Mouse (Mus musculus): ENCODE measurements at regions not wholly inside any gene's neighbourhood (a gene's known extent, or its start where the extent isn't known, plus 50 kb on each side); places are given as distances from the start of the nearest gene placed in this dataset.
"Not testable (repeated sequence)": the region's sequence is repeated elsewhere in the genome, so short reads cannot be mapped to it uniquely, and the experiment has no call there.

DNA sequence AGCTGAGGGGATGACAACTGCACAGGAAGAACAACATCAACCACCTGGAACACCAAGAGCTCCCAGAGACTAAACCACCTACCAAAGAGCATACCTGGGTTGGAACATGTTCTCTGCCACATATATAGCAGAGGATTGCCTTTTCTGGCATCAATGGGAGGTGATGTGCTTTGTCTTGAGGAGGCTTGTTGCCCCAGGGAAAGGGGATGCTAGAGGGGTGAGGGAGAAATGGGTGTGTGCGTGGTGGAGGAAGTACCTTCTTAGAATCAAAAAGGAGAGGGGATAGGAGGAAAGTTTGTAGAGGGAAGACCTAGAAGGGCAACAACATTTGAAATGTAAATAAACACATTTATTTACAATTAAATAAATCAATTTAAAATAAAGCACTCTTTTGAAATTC lies 358.5 kb upstream of the Pfkp start:
- no peak for DNase-seq (ENCODE audit: low spot score in 2 of 2)

DNA sequence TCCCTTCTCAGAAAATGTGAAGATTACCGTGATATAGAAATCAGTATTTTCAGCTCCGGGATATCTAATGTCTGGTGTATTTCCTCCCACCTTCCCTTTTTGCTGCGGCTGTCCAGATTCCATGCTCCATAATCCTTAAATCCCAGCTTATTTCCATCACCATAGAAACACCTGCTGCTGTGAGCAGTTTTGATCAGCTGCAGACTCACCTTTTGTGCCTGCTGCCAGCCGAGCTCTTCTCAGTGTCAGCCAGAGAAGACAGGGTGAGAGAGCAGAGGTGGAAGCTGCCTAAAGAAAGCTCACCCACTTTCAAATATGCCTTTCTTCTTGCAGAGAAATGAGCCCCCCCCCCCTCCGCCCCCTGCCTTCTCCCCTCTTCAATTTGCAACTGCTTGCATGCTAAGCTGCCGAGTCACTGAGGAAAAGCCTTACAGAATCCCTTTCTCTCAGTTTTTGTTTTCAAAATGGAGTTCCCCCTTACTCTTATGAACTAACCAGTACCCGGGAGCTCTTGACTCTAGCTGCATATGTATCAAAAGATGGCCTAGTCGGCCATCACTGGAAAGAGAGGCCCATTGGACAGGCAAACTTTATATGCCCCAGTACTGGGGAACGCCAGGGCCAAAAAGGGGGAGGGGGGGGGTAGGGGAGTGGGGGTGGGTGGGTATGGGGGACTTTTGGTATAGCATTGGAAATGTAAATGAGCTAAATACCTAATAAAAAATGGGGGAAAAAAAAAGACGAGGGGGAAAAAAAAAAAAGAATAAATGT lies 350.1 kb upstream of the Pfkp start:
- DNase-seq (ENCODE audit: low spot score in 2 of 2), result not testable (repeated sequence)

DNA sequence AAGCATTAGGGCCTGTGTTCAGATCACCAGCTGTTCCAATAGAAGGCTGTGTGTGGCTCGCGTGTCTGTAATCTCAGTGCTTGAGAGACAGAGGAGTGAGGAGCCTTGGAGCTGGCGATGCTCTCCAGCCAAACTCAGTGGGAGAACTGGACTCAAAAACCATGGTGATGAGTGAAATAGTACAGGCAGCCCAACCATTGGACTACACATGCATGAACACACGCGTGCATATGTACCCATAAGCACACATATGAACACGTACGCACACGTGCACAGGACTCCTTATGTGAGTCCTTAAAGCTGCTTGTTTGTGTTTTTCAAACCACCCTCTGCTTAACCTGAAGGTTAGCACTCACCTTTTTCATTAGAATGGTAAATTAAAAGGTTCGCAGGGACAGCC lies 349.5 kb upstream of the Pfkp start:
- no peak for DNase-seq (ENCODE audit: low spot score in 2 of 2)

DNA sequence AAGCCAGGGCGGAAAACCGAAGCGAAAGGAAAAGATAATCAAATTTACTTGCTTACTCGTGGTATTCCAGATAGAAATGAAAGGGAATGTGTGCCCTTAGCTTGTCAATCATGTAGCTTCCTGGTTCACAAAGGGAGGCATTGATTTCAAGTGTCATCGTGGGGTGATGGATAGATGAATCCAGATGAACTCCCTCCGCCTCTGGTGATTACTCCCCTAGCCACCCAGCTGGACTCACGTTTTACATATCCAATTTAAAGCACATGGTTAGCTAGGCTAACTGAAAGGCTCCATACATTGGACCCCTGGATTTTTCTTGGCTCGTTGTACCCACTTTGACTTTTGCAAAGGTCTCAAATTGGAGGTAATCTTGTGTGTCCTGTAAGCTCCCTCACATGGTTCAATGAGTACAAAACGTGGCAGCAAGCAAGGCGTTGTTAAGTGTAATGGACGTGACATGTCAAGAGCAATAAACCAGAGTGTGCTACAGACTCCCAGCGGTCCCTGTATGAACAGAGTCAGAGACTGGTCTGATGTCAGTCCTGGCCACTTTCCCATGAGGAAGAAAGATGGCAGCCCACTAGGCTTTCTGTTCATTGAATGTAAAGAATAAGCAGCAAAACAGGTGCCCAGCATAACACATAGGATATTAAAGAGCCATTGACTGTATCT lies 343.9 kb upstream of the Pfkp start:
- DNase-seq (ENCODE audit: low spot score in 2 of 2), result no peak

DNA sequence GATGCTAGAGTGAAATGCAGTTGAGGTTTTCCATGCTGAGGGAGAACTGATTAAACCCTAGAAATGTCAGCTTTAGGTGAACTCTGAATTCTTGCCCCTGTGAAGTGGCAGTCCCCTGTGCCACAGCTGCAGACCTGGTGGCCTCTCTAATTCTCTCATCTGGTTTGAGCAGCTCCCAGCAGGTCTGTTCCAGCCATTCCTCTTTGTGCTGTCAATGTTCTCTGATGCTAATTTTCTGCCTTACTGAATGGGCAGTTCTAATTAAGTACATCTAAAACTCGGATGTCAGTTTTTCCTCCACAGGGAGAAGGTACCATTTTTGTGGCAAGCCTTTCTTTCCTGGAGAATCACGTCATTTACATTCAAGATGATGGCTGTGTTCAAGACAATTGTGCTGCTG lies 343.1 kb upstream of the Pfkp start:
- DNase-seq (ENCODE audit: low spot score in 2 of 2), result no peak

DNA sequence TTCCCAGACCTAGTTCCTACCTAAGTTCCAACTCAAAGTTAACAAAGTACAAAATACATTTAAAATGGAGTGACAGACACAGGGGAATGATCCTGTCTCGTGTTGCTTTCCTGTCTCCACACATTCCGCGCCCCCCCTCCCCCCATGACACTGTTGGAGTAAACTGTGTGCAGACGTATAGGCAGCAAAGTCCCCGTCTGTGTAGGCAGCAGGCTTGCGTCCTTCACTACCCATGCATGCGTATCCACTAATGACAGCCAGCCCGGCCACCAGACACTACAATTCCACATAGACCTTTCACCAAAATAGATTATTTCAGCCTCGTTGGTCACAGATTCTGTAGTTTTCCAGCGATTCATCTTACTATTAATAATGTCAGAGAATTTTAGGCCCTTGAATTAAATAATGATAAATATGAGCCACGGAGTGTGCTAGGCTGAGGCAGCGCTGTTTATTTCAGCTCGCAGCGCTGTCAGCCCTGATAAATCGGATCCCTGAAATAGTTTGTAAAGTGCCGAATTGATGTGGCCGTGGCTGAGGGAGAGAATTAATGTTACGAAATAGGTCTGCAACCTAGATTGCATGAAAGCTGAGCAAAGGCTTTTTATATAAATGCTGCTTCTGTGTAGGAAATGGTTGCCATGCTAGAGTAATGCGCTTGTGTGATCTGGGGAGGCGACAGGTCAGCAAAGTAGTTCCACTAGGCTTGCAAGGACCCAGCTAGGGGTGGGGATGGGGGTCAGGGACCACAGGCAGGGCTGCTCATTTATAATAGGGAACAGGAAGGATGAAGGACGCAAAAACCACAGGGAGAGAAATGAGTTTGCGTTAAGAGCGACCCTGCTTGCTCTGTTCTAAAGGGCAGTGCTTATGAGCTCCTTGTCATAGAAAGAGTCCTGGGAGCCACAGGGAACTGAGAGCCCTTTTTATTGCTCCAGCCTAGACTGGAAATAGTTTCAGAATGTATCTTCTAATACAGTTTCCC lies 336.7 kb upstream of the Pfkp start:
- DNase-seq (ENCODE audit: low spot score in 2 of 2), result no peak

DNA sequence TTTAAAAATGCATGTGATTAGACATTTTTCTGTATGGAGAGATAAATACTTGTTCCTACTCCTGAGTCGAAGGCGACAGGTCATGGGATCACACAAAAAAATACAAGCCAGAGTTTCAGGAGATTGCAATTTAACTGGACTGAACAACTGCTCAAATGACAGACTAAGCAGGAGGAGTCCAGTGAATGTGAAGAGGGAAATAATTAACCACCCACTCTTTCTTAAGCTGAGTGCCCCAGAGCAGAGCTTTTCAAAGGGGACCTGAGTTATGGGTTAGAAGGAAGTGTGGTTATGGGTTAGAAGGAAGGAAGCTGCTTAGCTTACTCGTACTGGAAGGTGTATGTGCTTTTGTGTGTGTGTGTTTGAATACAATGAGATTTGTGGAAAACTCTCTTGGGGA lies 307.1 kb upstream of the Pfkp start:
- no peak for DNase-seq (ENCODE audit: low spot score in 2 of 2)

DNA sequence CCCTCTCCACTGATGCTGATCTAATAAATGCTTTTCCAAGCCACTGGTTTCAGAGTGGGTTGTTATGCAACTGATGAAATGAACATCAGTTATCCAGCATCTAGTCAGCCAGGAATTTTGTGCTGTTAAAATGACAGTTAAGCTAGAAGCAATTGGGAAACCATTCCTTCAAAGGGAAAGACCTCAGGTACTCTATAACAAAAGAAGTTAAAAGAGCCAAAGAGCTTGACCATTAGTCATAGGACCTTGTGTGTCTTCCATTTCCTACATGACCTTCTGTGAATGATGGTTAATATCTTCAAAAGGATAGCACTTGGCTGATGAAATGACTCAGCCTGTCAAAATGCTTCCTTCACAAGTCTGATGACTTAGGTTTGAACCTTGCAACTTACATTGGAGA lies 275.6 kb upstream of the Pfkp start:
- no peak for DNase-seq (ENCODE audit: low spot score in 2 of 2)

DNA sequence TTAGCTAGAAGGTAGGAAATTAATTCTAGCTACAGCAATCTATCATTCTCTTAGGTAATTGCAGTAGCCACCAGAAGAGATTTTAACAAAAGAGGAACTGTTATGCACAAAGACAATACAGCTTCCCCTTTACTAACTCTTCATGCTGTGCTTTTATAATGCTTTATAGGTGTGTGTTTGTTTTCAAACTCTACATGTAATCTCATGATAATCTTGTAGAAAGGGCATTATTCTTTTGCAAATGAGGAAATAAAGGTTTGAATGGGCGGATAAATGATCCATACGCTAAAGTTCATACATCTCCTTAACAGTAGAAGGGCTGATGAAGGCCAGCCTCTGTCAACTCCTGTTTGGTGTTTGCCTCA lies 273.8 kb upstream of the Pfkp start:
- DNase-seq (ENCODE audit: low spot score in 2 of 2), result no peak

DNA sequence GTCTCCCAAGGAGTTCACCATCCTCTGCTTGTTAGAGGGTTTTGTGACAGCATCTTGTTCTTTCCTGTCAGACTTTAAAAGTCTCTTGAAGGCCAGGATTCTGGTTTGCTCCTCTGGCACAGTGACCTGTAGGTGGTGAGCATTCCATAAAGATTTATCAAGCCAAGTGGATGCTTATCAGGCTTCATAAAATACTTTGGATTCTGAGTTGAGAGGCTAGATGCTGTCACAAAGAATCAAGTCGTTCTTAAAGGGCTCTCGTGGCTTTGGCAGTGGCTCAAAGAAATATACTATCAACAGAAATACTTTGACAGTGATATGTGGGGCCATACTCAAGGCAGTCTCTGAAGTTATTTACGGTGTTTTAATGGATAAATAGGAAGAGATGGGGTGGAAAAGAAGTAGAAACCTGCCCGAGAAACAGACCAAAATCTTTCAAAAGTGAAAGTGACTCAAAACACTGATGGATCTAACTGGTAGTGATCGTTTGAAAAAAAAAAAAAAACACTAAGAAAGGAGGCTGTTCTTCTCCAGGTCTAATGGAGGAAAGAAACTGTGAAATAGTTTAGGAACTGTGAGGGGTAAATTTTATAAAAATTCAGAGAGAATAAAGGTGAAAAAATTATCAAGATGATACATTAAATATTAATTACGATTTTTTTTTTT lies 273.2 kb upstream of the Pfkp start:
- DNase-seq (ENCODE audit: low spot score in 2 of 2), result no peak

DNA sequence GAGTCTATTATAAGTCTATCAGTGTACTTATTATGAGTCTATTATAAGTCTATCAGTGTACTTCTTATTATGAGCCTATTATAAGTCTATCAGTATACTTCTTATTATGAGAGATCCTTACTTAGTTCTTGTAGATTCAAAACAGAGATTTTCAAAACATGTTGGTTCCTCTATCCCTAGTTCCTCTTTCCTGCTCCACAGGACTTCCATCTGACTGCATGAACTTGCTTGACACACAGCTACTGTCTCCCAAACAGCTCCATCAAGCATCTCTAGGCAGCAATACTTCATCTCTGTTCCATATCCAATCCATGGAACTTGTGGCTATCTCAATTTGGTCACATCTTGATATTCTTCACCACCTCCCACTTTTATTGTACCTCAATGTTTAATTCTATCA lies 257.4 kb upstream of the Pfkp start:
- DNase-seq (ENCODE audit: low spot score in 2 of 2), result no peak

- no peak for DNase-seq (ENCODE audit: low spot score in 2 of 2)
These were observed 253.1 kb upstream of the Pfkp start for GRCm38 (mm10) chr13:6901682-6902081.

DNA sequence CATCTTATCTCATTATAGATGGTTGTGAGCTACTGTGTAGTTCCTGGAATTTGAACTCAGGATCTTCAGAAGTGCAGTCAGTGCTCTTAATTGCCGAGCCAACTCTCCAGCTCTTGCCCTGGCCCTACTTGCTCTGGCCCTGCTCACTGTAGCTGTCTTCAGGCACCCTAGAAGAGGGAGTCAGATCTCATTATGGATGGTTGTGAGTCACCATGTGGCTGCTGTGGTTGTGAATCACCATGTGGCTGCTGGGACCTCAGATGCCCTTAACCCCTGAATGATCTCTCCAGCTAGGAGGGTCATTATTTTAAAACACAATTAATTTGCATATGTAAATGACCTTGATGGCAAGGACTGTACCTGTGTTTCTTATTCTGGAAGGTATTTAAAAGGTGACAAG lies 249.1 kb upstream of the Pfkp start:
- no peak for DNase-seq (ENCODE audit: low spot score in 2 of 2)

GRCm38 (mm10) chr13:6891458-6892076 lies 243.0 kb upstream of the Pfkp start:
- no peak for DNase-seq (ENCODE audit: low spot score in 2 of 2)

- DNase-seq (ENCODE audit: low spot score in 2 of 2), result not testable (repeated sequence)
These were observed 240.9 kb upstream of the Pfkp start for GRCm38 (mm10) chr13:6889446-6889845.

- no peak for DNase-seq (ENCODE audit: low spot score in 2 of 2)
These were observed 239.8 kb upstream of the Pfkp start for GRCm38 (mm10) chr13:6888381-6888780.

- no peak for DNase-seq (ENCODE audit: low spot score in 2 of 2)
These were observed 228.7 kb upstream of the Pfkp start for GRCm38 (mm10) chr13:6877018-6877901.

DNA sequence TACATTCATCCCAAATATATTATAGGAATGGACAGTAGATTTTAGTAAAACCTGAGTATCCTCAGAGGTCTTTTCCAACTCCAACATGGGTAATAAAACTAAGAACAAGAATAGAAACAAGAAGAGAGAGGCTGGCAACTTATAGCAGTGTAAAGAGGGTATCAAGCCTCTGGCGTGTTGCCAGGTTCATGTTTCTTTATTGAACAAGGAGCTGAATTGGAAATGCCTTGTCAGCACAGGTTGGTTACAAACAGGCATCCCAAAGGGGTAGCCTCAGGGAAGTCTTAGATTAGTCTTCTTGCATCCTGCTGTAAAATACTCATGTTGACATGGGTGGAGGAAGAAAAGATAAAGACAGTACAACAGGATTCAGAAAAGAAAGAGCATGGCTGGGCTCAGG lies 213.6 kb upstream of the Pfkp start:
- DNase-seq (ENCODE audit: low spot score in 2 of 2), result no peak

DNA sequence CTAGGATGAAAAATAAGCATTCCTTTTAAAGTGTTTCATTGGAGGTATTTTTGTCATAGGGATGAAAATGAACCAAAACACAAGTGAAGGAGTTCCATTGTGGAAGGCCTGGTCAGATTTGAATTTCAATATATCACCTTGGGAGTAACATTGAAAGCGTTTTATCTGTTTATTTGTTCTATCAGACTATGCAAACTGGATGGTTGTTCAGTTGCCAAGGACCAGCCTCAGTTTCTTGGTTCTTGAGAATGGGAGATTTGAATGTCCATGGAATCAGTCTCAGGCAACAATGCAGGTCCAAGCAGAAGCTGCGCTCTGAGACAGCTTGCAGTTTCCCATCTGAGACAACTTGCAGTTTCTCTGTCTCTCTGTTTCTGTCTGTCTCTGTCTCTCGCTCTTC lies 211.0 kb upstream of the Pfkp start:
- no peak for DNase-seq (ENCODE audit: low spot score in 2 of 2)

Data from frontal cortex, postnatal 36 days (tissue).